Mouse (Mus musculus): ENCODE data around the gene D430019H16Rik.

Gene D430019H16Rik

DNA sequence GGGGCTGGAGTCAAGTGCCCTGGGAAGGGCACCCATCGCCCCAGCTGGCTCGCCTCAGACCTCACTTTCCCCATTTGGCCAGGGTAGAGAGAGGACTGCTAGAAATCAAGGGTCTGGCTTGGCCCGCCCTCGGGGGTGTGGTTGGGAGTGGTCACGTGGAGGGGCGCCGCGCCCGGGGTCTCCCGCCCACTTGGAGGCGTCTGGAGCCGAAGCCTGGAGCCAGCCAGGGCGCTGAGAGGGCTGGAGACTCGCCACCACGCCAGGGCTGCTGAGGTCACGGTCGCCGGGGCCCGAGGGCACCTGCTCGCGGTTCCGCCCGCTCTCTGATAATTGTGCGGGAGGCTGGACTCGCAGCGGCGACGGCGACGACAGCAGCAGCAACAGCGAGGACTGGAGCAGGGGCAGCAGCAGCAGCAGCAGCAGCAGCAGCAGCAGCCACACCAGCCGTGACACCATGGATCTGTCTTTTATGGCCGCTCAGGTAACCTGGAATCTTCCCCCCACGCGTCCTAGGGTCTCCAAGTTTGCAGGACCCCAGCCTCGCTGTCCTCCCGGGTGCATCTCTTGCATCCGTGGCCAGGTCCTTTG, at the start of gene D430019H16Rik:
Gene D430019H16Rik, plus strand, starts transcription at position 187 of the 588 bp plus-strand sequence.
- DNase-seq, result peak; percentile 85 to 88

DNA sequence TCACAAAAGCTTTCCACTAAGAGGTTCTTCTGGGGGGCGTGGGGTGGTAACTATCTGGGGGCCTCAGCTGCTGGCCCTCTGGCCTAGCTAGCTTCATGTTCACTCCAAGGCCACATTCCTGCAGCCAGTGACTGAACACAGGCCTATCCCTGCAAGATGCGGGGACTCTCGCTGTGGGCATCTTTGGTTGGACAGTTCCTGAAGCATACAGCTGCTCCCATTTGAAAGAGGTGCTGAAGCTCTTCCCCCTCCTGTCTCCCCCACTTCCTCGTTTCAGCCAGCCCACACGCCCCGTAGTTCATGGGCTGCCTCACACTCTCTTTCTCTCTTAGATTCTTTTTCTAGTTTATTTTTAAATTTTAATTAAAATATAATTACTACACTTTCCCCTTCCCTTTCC, 47.6 kb upstream of the D430019H16Rik start:
- DNase-seq, result no peak

DNA sequence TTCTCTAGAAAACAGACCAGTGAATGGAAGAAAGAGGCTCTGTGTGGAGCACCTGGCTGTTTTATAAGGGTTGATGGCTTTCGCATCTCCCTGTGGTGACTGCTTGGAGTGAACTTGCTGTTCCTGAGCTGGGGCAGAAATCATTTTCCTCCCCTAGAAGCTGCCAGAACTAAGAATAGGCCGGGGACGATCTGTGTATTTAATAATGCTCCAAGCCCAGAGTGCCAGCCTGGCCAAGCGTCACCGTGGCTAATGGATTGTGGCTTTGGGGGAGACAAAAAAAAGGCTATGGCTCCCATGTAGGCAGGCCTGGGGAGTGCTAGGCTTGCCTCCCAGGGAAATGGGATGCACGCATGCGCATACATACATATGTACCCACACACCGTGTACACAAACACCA, 39.7 kb upstream of the D430019H16Rik start:
- DNase-seq, result no peak

DNA sequence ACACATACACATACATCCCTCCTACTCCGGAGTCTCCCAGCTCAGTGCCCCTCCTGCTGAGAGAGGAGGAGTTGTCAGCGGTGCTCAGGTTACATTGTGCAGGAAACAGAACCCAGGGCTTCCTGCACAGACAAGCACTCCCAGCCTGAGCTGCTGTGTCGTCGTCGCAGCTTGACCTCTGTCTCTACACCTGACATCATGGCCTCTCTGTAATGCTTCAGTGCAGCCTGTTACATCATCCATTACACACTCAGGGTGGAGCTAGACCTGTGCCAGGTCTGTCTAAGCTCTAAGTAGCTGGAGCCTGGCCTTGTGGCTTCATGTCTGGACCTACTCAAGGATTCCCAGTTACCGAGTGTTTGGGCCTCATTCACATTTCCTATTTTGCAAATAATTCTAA, 33.2 kb upstream of the D430019H16Rik start:
- peak; percentile 45 to 47 for DNase-seq

DNA sequence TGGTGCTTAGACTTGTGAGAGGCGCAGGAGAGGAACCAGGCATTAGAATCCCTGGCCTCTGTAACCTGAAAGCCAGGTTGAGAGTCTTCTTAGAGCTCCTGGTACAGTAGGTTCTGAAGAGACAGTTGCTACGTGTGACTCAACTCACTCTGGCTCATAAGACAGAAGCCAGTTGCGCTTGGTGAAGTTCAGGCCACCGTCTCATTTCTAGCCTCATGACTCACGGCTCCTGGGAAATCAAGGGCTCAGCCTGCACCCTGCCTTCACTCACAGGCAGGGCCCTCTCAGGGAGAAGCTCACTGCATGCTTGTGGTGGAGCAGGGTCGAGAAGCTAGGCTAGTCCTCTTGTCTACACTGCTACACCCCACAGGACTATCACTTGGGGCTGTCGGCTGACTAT, 27.1 kb upstream of the D430019H16Rik start:
- no peak for DNase-seq

DNA sequence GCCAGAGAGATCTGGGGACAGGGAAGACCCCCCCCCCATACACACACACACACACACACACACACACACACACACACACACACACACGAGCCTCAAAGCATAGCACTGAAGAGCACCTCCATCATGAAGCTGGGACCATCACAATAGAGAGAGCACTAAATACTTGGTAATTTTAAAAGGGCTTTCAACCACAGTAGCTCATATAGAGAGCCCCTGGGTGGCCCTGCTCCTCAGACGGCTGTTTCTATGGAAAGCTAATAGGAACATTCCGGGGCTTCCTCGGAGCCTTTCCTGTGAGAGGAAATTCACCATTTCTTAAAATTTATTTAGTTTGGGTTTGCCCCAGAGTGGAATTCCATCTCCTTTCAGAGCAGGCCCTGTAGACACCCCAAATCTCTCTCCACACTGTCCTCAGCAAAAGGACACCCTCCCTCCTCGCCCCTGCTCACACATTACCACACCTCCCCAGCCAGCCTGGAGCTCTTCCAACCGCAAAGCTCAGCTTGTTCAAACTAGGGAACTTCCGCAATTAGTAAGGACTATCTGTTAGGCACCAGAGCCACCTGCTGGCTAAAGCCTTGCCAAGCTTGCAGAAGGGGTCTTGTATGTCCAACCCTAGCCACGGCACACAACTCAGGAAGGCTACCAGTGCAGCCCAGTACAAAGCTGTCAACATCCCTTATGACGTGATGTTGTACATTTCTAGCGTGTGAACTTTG, 26.5 kb upstream of the D430019H16Rik start:
- DNase-seq, result peak; percentile 92 to 94

DNA sequence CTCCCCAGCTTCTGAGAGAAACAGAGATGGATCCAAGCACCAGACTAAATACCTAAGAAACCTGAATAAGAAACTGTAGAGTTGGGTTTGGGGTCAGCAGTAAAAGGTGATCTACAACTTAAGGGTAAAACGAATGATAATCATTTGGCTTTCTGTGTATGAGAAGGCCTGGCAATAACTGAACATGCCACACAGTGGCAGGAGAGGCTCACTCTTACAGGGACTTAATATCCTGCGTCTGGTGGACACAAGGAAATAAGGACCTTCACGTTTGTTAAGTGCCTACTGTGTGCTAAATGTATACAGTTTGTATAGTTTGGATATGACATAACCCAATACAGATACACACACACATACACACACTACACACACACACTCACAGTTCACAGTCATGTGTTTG, 21.8 kb upstream of the D430019H16Rik start:
- peak; percentile 51 for DNase-seq

DNA sequence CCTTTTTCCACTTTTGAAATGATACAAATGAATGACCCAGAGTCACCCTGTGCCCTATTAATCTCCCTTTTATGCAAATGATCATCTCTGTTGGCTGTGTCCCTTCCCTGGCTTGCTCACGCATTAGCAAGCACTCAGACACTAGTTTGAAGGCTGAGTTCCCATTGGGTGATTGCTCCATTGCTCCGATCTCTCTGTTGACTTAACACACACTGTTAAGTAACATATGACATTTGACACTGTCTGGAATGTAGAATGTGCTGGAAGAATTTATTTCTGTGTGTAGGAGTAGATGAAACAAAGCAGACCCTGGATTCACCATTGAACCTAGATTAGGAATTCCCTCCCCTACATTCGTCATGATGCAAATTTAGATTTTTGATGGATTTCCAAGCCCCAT, 20.8 kb upstream of the D430019H16Rik start:
- no peak for DNase-seq

DNA sequence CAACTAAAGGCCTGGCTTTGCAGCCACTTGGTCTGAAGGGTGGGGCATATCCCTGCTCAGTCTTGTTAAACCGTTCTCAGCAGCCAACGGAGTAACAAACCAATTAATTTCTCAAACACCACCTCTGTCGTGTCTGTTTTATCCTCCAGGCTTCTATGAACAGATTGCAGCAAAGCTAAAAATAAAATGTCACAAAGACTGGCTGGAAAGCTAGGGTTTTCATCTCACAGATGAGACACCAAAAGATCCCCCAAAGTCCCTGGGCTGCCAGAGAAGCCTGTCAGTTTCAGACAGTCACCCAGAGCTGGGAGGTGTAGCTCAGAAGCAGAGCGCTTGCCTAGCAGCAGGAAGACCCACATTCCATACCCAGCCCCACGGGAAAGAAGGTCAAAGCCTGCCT, 15.4 kb upstream of the D430019H16Rik start:
- DNase-seq, result no peak

DNA sequence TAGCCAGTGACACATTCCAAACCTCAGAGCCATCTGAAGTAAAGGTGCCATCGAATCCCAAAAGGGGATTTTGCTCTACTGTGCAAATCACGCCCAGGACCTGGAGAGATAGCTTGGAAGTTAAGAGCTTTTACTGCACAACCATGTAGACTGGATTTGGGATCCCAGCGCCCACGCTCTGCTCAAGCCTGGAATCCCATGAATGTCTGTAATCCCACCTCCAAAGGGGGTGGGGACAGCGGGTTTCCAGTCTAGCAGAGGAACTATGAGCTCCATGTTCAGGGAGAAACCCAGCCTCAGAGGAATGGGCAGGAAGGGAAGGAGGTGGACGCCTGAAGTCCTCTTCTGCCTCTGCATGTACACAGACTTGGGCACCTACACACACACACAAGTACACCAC, 13.7 kb upstream of the D430019H16Rik start:
- DNase-seq, result no peak

DNA sequence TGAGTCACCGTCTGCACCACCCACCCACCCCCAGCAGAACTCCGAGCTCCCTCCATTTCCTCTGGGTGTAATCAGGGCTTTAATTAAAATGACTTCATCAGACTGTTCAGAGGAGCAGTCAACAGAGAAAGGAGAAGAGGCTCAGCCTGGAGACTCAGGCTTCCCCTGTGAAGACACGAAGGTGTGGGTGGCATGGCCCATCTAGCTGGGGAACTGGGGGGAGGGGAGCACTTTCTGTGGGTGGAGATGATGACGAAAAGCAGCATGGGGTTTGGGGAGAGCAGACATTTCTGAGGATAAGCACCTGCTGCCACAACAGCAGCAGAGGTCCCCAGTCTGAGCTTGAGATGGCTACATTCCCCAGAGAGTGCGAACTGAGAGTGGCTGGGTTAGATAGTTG, 10.1 kb upstream of the D430019H16Rik start:
- DNase-seq, result no peak

DNA sequence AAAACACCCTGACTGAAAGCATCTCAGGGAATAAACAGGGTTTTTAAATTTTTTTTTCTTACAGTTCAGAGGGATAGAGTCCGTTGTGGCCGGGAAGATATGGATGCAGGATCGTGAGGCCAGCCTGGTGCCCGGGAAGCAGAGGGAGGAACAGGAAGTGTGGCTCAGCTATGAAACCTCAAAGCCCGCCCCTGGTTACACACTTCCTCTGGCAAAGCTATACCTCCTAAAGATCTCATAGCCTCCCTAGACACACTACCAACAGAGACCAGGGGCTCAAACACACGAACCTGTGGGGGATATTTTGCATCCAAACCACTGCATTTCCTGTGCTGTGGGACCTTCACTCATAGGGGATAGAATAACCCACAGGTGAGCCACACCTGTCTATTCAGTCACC, 7.9 kb upstream of the D430019H16Rik start:
- DNase-seq, result no peak

DNA sequence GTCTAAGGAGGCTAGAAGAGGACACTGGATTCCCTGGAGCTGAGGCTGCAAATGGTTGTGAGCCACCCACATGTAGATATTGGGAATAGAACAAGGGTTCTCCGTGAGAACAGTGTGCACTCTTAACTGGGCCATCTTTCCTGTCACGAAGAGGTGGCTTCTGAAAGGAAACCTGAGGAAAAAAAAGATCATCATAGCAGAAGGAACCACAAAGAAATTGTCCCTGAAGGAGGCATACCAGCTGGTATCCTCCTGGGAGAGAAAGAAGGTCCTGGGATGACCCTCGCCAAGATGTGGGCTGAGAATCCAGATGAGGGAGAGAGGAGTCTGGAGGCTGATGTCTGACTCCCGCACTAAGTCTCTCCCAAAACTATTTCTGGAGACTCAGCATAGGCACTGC, 4.4 kb upstream of the D430019H16Rik start:
- no peak for DNase-seq

DNA sequence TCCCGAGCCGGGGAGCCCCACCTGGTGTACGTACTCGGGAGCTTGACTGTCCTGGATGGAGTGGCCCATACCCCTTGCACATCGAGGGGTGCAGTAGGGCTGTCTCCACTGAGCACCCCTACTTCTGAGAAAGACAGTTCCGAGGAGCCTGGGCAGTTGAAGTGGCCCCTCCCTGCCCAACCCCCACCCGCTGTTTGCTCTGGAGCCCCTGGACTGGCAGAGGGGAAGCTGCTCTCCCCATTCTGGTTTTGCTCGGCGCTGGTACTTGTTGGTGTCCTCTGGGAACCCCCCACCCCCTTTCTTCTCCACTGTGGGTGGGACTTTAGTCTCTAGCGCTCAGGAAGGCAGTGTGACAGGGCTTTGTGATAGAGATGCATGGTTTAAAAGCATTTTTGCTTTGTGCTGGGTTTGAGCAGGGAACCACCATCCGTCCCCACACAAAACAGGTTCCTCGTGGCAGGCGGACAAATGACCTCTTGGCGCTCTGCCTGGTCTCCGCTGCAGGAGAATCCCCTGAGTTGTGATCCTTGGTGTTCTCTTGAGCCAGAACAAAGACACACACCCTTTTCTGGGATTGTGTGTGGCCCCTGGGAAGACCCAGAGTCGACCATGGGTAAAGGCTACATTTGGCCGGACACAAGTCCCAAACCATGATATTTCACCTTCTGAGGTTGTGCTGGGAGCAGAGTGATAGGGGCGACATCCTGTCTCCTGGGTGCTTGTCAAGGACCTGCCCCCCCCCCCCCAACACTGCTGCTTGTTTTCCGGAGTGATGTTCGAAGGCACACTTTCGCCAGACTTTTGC, 804 bp downstream of the D430019H16Rik start:
- peak; percentile 60 to 64 for DNase-seq

DNA sequence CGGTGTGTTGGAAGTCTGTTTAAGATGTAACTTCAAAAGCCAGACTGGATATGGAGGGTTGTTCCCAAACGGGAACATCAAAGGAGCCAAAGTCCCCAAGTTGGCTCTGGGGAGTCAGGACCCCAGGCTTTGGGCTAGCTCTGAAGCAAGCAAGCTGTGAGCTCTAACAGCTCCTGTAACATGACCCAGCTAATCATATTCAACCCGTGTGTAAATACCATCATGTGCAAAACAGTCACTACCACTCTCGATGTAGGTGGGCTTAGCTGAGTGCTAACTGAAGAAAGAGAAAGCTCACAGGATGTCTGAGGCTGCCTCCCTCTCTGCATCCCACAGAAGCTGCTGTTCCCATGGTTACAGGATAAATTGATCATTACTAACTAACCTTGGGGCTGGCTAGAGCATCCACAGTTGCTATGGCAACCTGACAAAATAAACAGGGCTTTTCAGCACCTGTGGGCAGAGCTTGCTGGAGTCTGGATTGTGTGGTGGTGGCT, 1.5 kb downstream of the D430019H16Rik start:
- DNase-seq, result no peak

DNA sequence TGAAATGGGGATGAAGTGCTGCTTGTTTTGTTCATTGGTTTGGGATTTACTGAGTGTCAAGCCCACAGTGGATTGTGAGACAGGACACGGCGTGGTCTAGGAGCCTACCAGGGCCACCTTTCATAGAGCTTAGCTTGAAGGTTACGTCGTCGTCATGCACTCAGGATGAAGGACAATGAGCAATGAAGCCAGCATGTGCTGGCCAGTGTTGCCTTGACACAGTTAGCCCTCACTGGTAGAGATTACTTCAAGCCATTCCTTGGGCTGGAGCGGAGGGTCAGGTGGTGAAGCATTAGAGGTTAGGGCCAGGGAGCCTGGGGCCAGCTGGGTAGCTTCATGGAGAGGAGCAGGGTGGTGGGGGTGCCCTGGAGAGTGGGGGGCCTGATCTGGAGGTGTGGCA, 5.1 kb downstream of the D430019H16Rik start:
- no peak for DNase-seq

DNA sequence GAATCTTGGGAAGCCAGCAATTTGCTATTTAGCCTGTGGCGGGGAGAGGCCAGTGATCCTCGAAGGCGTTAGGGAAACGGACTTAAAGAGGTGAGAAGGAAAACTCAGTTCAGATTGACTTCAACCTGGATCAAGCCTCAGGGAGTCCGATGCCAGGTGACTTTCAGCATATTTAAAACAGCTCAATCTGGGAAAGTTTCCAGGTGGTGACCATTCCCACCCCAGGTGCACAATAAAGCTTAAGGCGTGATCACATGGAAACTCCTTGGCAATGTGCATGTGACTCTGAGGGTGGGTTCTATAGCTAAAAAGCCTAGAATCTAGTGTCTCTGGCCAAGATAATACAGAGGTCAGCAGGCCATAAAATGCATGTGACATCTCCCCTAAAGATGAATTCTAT, 7.4 kb downstream of the D430019H16Rik start:
- DNase-seq, result no peak

DNA sequence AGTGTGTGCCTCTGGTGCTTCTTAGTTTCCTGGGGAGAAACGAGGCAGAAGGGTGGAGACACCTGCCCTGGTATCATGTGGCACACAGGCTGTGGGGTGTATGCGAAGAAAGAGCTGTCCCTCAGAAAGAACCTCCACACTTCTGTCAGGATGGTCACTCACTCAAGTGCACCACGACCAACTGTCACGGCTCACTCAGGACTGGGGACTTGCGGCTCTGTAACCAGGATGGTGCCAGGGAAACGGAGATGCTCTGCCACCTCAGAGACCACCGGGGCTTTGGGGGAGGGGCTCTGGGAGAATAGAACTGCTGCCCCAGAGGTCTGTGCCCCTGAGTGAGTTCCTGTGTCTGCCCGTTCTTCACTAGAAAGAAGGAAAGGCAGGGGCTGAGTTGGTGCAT, 15.4 kb downstream of the D430019H16Rik start:
- DNase-seq, result peak; percentile 35 to 42

DNA sequence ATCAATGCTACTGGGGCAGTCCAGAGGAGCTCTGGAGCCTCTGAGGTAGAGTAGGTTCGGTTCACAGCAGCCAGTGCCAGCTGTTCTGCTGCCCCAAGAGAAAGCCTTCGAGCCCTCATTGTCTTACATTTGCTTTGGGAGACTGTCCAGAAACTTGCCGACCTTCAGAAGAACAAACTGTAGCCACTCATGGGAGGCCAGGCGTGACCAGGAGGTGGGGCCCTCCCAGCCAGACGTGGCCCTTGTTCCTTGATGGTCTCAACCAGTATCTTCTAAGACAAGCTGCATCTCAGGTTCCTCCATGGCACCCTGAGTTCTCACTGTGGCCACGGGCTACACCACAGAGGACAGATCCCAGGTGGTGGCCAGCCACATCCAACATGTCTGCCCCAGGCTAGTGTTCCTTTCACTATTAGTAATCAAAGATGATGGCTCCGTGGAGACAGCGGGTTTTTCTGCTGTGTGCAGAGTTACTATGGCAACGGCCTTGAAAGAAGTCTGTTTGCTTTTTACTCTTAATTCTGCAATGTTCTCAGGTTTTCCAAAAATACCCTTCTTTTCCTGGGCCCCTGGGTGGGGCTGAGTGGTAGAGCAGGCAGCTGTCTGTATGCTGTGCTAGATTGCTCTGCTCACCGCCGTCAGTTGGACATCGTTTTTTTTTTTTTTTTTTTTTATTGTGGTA, 21.7 kb downstream of the D430019H16Rik start:
- DNase-seq, result no peak

DNA sequence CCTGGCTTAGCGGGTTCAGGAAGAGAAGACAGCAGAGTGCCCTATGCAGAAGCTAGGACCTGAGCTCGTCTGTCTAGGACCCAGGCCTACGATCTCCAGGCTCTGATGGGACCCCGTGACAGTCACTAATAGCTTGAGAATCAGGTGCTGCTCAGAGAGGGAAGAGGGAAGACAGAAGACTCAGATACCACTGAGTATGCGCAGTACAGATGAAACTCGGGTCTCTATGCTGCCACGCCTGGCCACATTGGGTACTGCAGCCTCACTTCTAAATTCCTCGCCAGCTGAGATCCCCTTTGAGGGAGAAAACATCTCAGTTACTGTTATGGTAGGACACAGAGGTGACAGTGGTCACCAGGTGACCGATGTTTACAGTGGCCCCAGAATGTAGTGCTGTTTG, 22.8 kb downstream of the D430019H16Rik start:
- DNase-seq, result peak; percentile 81 to 90

DNA sequence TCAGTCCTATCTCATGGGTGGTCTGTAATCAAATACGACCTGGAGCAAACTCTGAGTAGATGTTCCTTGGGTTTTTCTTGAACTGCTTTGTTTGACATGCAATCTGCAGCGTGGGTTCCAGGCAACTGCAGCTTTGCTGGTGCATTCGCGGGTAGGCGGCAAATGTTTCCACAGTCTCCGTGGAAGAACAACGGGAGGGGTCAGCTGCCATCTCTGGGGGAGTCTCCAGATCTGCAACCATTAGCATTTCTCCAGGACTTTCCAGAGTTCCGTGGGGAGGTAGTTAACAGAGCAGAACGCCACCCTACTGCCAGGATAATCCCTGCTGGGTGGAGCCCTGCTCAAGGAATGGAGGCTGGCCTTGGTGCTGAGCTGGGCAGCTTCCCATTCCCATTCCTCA, 23.3 kb downstream of the D430019H16Rik start:
- DNase-seq, result no peak

DNA sequence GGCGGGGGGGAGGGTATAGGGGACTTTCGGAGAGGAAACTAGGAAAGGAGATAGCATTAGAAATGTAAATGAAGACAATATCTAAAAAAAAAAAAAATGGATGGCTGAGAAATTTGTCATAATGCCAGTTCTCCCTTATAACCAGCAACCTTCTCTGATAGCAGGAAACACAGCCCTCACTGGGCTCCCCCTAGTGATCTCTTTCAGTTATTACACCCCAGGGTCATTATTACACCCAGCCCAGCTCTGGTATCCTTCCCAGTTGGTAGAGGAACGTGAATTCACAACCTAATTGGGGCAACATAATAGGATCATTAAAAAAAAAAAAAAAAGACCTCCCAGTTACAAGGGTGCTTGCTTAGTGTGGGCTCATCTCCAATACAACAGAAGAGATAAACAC, 29.8 kb downstream of the D430019H16Rik start:
- peak; percentile 67 to 68 for DNase-seq

DNA sequence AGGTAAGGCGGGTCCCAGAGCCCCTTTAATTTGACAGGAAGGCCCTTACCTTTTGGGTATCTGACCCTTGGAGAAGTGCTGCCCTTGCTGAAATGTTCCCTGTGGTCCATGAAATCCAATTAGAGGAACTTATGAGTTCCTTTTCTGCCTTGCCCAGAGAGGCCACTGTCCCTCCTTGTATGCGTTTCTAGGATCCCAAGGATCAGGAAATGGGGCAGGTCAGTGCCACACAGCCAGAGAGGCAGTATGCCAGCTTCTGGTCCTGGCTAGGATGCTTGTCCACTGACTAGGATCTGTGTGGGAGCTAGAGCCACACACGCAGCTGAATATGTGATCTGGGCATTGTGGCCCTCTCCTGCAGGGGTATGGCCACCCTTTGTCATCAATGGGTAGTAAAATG, 36.6 kb downstream of the D430019H16Rik start:
- DNase-seq, result no peak

All from cerebellum, postnatal 14 days (tissue).